Mouse (Mus musculus) Muller cell, postnatal 12 days (primary cell): Measurements from ENCODE around the gene Rad1.
"Not testable (repeated sequence)": the region's sequence is repeated elsewhere in the genome, so short reads cannot be mapped to it uniquely, and the experiment has no call there.

Source experiments
- DNase-seq: peaks from one replicate; pipeline ENCODE4 v3.0.0-alpha.2; 2015; ENCODE audit errors: inconsistent ontology term

The Rad1 gene

GRCm38 (mm10) chr15:10506099-10506498 is 20.3 kb downstream of the Rad1 start:
- no peak for DNase-seq

- peak; percentile 87 for DNase-seq
These were observed 29.3 kb downstream of the Rad1 start for GRCm38 (mm10) chr15:10515166-10515565.

- peak; percentile 91 for DNase-seq
These were observed 40.1 kb downstream of the Rad1 start for GRCm38 (mm10) chr15:10525896-10526295.

GRCm38 (mm10) chr15:10531352-10531751 is 45.5 kb downstream of the Rad1 start:
- no peak for DNase-seq

GRCm38 (mm10) chr15:10533361-10533760 is 47.5 kb downstream of the Rad1 start:
- DNase-seq = not testable (repeated sequence)

- DNase-seq = no peak
These were observed 48.8 kb downstream of the Rad1 start for GRCm38 (mm10) chr15:10534591-10534990.

GRCm38 (mm10) chr15:10535969-10536368 is 50.2 kb downstream of the Rad1 start:
- DNase-seq = no peak

- peak; percentile 22 for DNase-seq
These were observed 54.7 kb downstream of the Rad1 start for GRCm38 (mm10) chr15:10540271-10541088.
